Mouse (Mus musculus): ENCODE data around the gene Rasl2-9. TPM values are rescaled to one million over a fixed set of nuclear protein-coding genes. Genes with fewer than 3 reads are reported as not detected.
"Not testable (repeated sequence)": the region's sequence is repeated elsewhere in the genome, so short reads cannot be mapped to it uniquely, and the experiment has no call there.

Gene Rasl2-9
- total RNA-seq (2017), result 0.53 to 2.8 TPM in 2 of 3 replicates, not detected in the other

DNA sequence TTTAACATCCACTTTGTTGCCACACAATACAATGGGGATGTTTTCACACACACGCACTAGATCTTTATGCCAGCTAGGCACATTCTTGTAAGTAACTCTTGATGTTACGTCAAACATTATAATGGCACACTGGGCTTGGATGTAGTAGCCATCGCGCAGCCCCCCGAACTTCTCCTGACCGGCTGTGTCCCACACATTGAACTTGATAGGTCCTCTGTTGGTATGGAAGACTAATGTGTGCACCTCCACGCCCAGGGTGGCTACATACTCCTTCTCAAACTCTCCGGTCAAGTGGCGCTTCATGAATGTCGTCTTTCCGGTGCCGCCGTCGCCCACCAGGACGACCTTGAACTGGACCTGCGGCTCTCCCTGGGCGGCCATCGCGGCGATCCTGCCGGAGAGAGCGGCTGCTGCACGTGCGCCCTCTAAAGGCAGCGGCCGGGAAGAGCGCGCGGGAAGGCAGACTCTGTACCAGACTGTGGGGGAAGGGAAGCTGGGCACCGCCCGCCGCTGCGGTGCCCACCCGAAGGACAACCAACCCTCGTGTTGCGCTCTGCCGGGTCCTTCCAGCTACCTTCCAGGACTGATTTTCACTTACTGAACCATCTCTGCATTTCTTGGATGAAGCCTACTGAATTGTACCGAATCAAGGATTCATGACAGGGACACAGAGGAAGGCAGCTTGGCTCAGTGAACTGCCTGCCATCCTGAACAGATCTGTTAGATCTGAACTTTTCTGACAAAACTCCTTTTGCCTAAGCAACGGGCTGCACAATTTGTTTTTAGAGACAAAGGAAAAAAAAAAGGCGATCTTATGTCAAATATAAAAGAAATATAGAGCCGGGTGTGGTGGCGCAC is at the start of gene Rasl2-9:
Rasl2-9 (minus strand) TSS at position 402 of the 858 bp plus-strand sequence.
- ATAC-seq (replicated peaks; ENCODE audit: insufficient number of reproducible peaks, low FRiP score, low TSS enrichment, poor library complexity, severe bottlenecking), result peak; percentile 94

DNA sequence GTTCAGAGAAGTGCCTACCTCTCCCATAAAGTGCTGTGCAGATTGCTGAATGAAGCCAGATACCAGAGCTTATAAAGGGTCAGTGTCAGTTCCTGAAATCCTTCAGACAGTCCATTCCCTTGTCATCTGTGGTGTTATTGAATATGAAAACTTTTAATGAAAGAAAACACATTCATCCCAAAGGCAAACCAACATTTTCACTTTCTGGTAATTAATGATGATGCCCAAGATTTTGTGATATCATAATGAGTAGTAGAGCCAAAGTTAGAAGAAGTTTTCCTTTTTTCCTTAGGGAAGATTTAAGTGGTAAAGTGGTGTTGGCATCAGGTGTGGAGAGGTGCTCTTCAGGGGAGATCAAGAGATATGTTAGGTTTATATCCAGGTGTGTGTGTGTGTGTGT is 23.8 kb upstream of the Rasl2-9 start, which contains the start of gene Vmn1r55:
Vmn1r55 (minus strand) TSS at position 101 of the 400 bp plus-strand sequence.
- not testable (repeated sequence) for ATAC-seq (replicated peaks; ENCODE audit: insufficient number of reproducible peaks, low FRiP score, low TSS enrichment, poor library complexity, severe bottlenecking)

DNA sequence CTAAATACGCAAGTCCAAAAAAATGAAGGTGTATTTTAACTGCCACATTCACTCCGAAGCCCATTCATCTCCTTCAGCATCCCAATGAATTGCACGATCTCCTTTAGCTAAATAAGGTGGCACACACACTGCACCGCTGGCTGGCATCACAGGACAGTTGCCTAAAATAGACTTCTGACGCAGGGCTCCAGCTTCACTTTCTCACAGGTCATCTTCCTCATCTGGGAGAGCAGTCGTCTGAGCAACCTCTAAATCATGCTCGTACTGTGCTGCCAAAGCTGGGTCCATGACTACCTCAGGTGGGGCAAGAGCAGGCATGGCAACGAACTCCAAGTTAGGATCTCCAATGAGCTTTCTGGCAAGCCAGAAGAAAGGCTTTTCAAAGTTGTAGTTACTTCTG is 672 bp downstream of the Rasl2-9 start:
- 0 out of 2 replicates have a peak, but pooled peaks have one; percentile 35 for ATAC-seq (replicated peaks; ENCODE audit: insufficient number of reproducible peaks, low FRiP score, low TSS enrichment, poor library complexity, severe bottlenecking)

DNA sequence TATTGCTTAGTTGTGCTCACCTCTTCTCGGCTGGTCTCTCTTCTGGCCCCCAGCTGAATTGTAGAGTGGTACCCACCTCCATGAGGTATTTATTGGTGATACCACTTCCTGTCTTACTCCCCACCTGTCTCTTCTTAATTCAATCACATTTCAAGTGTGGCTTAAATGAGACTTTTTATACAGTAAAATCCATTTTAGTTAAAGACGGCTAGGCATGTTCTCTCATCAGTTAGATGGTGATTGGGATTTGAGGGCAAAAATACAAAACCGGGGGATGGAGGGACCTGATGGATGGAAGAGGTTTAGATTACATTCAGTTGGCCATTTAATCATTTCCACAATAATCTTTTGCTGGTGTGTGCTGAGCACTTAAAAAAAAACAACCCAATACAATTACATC is 8.9 kb downstream of the Rasl2-9 start, which contains the start of gene Rfpl4:
Rfpl4 (minus strand) TSS at position 101 of the 400 bp plus-strand sequence.
- no peak for ATAC-seq (replicated peaks; ENCODE audit: insufficient number of reproducible peaks, low FRiP score, low TSS enrichment, poor library complexity, severe bottlenecking)

DNA sequence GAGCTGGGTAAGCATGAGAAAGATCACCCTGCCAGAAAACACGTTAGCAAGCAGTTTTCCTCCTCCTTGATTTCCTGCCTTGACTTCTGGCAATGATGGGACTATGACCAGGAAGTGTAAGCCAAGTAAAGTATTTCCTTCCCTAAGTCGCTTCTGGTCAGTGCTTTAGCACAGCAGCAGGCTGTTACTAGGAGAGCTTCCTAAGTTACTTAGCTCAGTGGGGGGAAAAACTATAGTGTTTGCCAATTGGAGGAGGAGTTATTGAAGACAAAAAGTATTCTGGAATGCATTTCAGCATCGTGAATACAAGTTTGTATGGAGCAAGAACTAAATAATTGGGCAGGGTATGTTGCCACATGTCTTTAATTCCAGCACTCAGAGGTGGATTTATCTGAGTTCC is 13.0 kb downstream of the Rasl2-9 start:
- ATAC-seq (replicated peaks; ENCODE audit: insufficient number of reproducible peaks, low FRiP score, low TSS enrichment, poor library complexity, severe bottlenecking), result no peak

DNA sequence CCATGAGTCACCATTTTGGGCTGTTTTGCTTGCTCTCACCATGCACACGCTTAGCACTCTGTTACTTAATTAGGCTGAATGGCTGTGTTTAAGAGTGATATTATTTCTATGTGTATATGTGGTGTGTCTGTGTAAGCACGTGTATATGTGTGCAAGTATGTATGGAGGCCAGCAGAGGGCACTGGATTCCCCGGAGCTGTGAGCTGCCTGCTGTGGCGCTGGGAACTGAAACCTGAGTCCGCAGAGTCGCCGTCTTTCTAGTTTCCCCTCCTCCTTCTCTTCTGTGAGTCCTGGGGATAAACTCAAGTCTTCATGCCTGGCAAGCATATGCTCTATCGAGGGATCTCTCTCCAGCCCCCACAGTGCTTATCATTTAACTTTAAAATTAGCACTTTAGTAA is 16.4 kb downstream of the Rasl2-9 start:
- ATAC-seq (replicated peaks; ENCODE audit: insufficient number of reproducible peaks, low FRiP score, low TSS enrichment, poor library complexity, severe bottlenecking), result no peak

DNA sequence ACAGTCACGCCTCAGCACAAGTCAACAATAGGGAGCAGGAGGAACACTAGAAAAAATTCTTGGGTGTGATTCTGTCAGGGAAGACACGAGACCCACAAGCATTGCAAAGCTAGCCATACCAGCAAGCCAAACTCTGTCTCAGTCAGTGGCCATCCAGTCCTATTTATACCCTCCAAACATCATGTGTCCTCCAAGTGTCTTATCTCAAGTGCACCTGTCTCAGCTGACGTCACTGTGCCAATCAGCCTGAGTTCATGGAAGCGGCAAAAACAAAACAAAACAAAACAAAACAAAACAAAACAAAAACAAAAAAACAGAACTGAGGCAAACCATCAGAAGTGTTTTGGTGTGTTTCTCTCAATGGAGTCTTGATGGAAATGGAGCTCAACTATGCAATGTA is 17.5 kb downstream of the Rasl2-9 start:
- no peak for ATAC-seq (replicated peaks; ENCODE audit: insufficient number of reproducible peaks, low FRiP score, low TSS enrichment, poor library complexity, severe bottlenecking)

DNA sequence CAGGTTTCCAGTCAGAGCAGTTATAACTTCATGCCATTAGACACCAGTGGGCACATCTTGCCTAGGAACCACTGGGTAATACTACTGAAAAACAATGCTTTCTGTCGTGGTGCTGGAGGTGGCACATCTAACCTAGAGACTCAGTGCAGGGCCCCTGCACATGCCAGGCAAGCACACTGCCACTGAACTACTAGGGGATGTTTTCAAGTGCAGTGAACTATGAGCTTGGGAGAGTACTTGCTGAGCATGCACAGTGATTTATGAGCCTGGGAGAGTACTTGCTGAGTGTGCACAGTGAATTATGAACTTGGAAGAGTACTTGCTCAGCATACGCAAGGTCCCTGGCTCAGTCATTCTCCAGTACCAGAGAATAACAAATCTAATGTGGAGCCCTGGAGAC is 23.2 kb downstream of the Rasl2-9 start:
- ATAC-seq (replicated peaks; ENCODE audit: insufficient number of reproducible peaks, low FRiP score, low TSS enrichment, poor library complexity, severe bottlenecking), result no peak

DNA sequence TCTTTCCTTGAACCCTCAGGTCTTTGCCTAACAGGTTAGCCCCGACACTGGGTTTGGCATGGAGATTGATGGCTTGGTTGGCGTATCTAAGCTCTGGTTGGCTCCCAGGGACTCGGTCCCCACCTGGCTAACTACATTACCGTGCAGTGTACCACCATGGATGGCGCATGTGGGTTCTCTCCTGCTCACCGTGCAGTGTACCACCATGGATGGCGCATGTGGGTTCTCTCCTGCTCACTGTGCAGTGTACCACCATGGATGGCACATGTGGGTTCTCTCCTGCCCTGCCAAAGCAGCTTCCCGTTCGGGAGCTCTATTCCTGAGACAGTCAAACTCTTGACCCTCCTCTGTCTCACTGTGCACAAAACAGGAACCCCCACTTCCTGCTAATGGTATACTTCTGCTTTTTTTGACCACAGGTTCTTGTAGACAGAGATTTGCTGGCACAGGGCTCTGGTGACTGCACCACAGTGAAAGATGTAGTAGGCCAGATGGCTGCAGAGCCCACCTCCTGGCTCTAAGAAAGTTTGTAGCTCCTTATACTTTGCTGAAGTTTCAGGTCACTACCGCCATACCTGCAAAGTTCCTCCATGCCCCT is 24.6 kb downstream of the Rasl2-9 start:
- peak; percentile 90 for ATAC-seq (replicated peaks; ENCODE audit: insufficient number of reproducible peaks, low FRiP score, low TSS enrichment, poor library complexity, severe bottlenecking)

DNA sequence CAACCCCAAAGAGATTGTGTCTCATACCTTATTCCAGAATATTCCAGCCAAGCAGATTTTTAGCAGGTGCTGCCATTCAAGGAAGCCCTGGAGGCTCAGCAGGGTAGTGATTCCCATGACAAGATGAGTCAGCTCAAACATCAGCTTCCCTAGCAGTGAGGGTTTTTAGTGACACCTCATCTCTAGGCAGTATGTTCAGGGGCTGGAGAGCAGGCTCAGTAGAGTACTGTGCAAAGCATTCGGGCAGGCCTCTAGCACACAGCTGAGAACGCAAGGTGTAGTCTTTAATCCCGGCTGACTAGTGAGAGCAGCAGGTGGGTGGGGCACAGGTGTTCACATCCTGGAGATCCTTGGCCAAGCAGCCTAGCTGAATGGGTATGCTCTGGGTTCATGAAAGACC is 26.0 kb downstream of the Rasl2-9 start:
- ATAC-seq (replicated peaks; ENCODE audit: insufficient number of reproducible peaks, low FRiP score, low TSS enrichment, poor library complexity, severe bottlenecking), result no peak

DNA sequence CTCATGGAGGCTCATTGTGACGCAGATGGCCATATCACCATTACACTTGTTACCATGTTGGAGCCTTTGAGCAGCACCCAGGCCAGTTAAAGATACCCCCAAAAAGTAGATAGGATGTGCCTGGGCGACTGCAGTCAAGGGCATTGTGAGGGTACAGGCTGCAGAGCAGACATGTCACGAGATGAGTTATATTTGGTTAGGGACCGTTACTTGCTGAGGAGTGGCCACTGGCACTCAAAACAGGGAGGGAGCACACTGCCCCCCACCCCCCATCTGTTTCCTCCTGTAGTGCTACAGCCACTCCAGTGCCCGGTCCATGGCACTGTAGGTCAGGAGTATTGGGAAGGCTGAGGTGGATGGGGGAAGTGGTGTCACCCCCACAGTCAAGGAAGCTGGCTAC is 27.0 kb downstream of the Rasl2-9 start:
- no peak for ATAC-seq (replicated peaks; ENCODE audit: insufficient number of reproducible peaks, low FRiP score, low TSS enrichment, poor library complexity, severe bottlenecking)

DNA sequence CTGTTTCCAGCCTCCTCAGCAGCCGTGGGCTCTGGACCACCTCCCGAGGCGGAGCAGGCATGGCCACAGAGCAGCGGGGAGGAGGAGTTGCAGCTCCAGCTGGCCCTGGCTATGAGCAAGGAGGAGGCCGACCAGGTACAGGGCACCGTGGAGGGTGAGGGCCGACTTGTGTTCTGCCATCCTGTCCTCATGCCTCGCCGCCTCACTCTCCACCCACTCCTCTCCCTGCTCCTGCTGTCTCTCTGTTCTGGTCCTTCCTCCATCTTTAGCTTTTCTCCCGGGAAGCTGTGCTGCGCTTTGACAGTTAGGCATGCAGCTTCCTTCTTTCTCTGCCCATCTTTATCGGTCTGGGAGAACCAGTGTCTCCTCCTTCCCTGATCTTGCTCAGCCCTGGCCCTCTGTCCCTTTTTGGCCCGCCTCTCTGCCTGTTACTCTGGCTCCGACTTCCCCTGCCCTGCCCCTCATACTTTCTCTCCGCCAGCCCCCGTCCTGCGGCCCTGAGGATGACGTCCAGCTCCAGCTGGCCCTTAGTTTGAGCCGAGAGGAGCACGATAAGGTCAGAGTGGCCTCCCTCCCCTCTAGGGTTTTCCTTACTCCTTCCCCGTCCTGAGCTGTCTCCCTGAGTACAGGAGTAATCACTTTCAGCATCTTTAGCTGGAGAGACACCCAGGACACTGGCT is 32.8 kb downstream of the Rasl2-9 start:
- ATAC-seq (replicated peaks; ENCODE audit: insufficient number of reproducible peaks, low FRiP score, low TSS enrichment, poor library complexity, severe bottlenecking), result no peak

DNA sequence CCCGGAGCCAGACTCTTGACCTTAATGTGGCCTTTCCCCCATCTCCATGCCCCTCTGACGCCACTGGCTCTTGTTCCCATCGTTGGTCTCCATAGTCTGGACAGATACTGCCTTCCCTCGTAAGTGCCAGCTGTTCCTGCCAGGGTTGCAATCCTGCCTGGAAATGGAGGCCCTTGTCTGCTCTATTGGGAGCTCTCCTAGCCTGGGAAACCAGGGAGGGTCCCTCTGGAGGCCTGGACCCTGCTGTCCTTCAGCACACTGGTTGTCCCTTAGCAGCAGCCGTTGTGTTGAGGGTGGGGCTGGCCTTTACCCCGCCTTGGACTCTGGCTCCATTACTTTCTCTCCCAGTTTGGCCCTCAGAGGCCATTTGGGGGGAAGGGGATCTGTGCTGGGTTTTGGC is 33.4 kb downstream of the Rasl2-9 start:
- ATAC-seq (replicated peaks; ENCODE audit: insufficient number of reproducible peaks, low FRiP score, low TSS enrichment, poor library complexity, severe bottlenecking), result no peak

DNA sequence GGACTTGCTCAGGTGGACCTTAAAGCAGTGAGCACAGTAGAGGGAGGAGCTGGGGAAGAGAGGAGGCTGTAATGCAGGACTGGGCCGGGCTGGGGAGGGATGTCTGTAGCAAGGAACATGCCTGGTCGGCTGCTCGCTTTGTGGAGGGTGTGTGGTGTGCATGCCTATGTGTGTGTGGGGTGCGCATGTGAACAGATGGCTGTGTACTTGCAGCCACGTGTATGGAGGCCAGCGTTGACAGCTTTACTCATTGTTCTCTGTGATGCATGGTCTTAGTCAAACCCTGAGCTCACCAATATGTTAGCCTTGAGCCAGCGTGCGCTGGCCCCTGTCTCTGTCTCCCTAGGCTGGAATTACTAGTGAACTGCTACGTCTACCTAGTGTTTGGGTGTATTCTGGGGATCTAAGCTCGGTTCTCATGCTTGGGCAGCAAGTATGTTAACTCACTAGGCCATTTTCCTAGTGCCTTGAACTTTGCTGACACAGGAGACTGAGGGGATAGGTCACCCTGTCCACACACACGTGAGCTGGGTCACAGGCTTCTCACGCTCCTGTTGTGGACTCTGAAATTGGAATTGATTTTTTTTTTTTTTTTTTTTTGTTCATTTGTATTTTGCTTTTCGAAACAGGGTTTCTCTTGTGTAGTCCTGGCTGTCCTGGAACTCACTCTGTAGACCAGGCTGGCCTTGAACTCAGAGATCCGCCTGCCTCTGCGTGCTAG is 34.6 kb downstream of the Rasl2-9 start:
- no peak for ATAC-seq (replicated peaks; ENCODE audit: insufficient number of reproducible peaks, low FRiP score, low TSS enrichment, poor library complexity, severe bottlenecking)

DNA sequence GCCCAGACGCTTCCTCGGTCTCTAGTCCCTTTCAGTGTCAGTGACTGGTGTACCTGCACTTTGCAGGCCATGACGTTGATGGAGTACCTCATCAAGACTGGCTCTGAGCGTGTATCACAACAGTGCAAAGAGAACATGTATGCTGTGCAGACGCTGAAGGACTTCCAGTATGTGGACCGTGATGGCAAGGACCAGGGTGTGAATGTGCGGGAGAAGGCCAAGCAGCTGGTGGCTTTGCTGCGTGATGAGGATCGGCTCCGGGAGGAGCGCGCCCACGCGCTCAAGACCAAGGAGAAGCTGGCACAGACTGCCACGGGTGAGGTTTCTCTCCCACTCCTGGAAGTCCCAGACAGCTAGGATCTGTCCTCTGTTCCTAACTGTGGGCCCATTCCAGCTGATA is 35.9 kb downstream of the Rasl2-9 start:
- ATAC-seq (replicated peaks; ENCODE audit: insufficient number of reproducible peaks, low FRiP score, low TSS enrichment, poor library complexity, severe bottlenecking), result no peak

DNA sequence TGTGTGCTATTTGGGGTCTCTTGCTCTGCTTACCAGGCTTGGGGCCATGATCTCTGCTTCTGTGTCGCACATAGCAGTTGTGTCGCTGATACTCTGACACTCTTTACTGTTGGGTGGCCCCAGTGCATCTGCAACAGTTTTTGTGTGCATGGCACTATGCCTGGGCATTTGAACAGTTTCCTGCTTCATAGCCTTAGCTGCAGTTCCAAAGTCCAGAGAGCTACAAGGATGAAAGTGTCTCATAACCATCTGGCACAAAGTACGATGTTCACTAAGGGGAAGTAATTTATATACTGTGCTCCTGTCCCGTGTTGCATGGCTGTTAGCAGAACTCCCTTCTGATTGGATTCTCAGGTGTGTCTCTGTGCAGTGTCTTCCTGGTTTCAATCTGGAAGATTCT is 37.9 kb downstream of the Rasl2-9 start:
- no peak for ATAC-seq (replicated peaks; ENCODE audit: insufficient number of reproducible peaks, low FRiP score, low TSS enrichment, poor library complexity, severe bottlenecking)

DNA sequence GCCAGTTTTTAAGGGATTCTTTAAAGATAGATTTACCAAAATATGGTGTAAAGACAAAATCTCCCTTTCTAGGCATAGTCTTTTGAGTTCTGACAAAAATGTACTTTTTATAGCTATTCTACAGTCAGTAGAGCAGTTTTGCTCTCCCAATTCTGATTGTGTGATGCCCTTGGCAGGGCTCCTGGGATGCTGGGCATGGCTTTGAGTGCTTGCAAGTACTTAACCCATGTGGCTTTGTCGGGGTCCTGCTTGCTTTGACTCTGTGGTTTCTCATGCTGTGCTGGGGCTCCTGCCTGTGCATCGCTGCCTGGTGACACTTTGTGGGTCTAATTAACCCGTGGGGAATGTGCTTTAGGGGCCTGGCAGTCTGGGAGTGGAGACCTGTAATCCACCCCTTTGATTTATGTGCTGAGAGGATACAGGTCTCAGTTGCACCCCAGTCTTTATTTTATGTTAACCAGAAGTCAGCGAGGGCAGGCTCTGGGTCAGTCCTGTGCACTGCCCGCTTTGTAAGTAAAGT is 38.8 kb downstream of the Rasl2-9 start:
- ATAC-seq (replicated peaks; ENCODE audit: insufficient number of reproducible peaks, low FRiP score, low TSS enrichment, poor library complexity, severe bottlenecking), result no peak

DNA sequence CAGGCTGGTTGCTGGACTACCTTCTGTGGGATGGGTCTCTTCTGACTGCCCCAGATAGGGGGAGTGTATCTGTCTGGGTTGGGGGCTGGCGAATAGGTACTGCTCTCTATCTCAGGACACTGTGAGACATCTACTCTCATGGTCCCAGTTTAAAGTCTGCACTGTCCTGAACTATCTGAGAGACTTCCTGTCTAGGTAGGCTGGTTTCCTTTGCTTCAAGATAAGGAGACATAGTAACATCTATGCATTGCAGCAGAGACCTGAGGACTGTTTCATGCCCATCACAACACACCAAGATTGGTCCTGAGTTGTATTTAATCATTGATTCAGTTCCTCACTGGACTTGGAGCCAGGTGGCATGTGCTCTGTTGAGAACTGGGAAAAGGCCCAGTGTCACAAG is 40.2 kb downstream of the Rasl2-9 start:
- ATAC-seq (replicated peaks; ENCODE audit: insufficient number of reproducible peaks, low FRiP score, low TSS enrichment, poor library complexity, severe bottlenecking), result no peak

Measured in monocyte, adult 5-6 weeks (primary cell).